Mouse (Mus musculus) embryonic facial prominence, embryonic 15.5 days (tissue): ENCODE results near the gene Bptf. TPM values are rescaled to one million over a fixed set of nuclear protein-coding genes. Genes with fewer than 3 reads are reported as not detected.
"Not testable (repeated sequence)": the region's sequence is repeated elsewhere in the genome, so short reads cannot be mapped to it uniquely, and the experiment has no call there.

Experiments used
- ATAC-seq: fragments of 200-750 bp; cut with Nextera tagmentation; 2 replicates; pipeline ENCODE4 v1.8.0; 2017; ENCODE audit warnings: low read depth, moderate TSS enrichment; ENCODE audit not compliant: insufficient number of reproducible peaks, low FRiP score, low TSS enrichment
- H3K27ac ChIP-seq: fragments of 300-500 bp; sonication (generic); replicated peaks from 2 replicates; pipeline ENCODE4 v1.5.1; 2015; ENCODE audit warnings: mild to moderate bottlenecking, inconsistent platforms
- H3K27me3 ChIP-seq: fragments of 300-500 bp; sonication (generic); 2 replicates; pipeline ENCODE4 v1.6.1; 2015; ENCODE audit warnings: inconsistent platforms
- H3K36me3 ChIP-seq: fragments of 300-500 bp; sonication (generic); 2 replicates; pipeline ENCODE4 v1.6.1; 2015; ENCODE audit warnings: mild to moderate bottlenecking, inconsistent platforms
- H3K4me1 ChIP-seq: fragments of 300-500 bp; sonication (generic); 2 replicates; pipeline ENCODE4 v1.6.1; 2015; ENCODE audit warnings: inconsistent platforms
- H3K4me2 ChIP-seq: fragments of 300-500 bp; sonication (generic); replicated peaks from 2 replicates; pipeline ENCODE4 v1.6.1; 2015; ENCODE audit warnings: mild to moderate bottlenecking, inconsistent platforms
- H3K4me3 ChIP-seq: fragments of 300-500 bp; sonication (generic); replicated peaks from 2 replicates; pipeline ENCODE4 v1.5.1; 2015; ENCODE audit warnings: mild to moderate bottlenecking, inconsistent platforms
- H3K9ac ChIP-seq: fragments of 300-500 bp; sonication (generic); 2 replicates; pipeline ENCODE4 v1.6.1; 2015; ENCODE audit warnings: inconsistent platforms
- H3K9me3 ChIP-seq: fragments of 300-500 bp; sonication (generic); replicated peaks from 2 replicates; pipeline ENCODE4 v1.6.1; 2016; ENCODE audit warnings: inconsistent platforms
- WGBS: fragments of 180-500 bp; shearing (Covaris S2); methylation state at CpG from one replicate; pipeline ENCODE4 v1.1.7; 2015; 5-methylcytosine and 5-hydroxymethylcytosine counted together
- polyA plus RNA-seq: library from polyadenylated mRNA; unstranded; fragments of >200 nt; fragmentation: Nextera tagmentation; extraction: Ambion mirVana; gene quantifications from 2 replicates; pipeline ENCODE4 v1.2.1, GENCODE M21; 2015

The Bptf gene
- polyA plus RNA-seq, 1 experiment from 2014 or later = 29.5 TPM

GRCm38 (mm10) chr11:106999151-106999948 is 132.6 kb downstream of the Bptf start, which contains the start of gene Kpna2:
Kpna2 (minus strand) TSS chr11:106999541.
- Histone ChIP-seq H3K36me3 (peaks cover 20% of the 10 kb centered on the region), H3K27ac (peak within 1 kb of the TSS; percentile 74), H3K4me2 (peak within 1 kb of the TSS; percentile 57), H3K4me3 (peak within 1 kb of the TSS; percentile 90), H3K9me3 (no peaks in the 10 kb centered on the region), H3K4me1 (0 out of 2 replicates have a peak, but pooled peaks cover 8% of the 10 kb centered on the region), H3K27me3 (no peaks in the 10 kb centered on the region), H3K9ac (peak within 1 kb of the TSS; percentile 59)
- WGBS = under 1% methylated on average over 61 of the region's 62 CpGs
- ATAC-seq = peak; percentile 92

- H3K9me3 ChIP-seq = no peaks in the 10 kb centered on the region
- under 1% methylated on average over 26 of the region's 26 CpGs for WGBS
- H3K9ac ChIP-seq = peak overlapping the region; percentile 37
- H3K27me3 ChIP-seq = no peaks in the 10 kb centered on the region
- H3K4me2 ChIP-seq = peak overlapping the region; percentile 57
- peak; percentile 16; the same call in 1 of the 2 replicates for ATAC-seq
- H3K36me3 ChIP-seq = peaks cover 25% of the 10 kb centered on the region
- H3K4me1 ChIP-seq = 0 out of 2 replicates have a peak, but pooled peaks cover 8% of the 10 kb centered on the region
- H3K4me3 ChIP-seq = peak overlapping the region; percentile 90
- peak overlapping the region; percentile 70 for H3K27ac ChIP-seq
Measured at GRCm38 (mm10) chr11:106998651-106999150, 133.2 kb downstream of the Bptf start.

GRCm38 (mm10) chr11:106997976-106998375 is 134.0 kb downstream of the Bptf start:
- WGBS = 7% methylated on average over 5 of the region's 5 CpGs
- Histone ChIP-seq H3K9me3 (no peaks in the 10 kb centered on the region), H3K4me2 (peak overlapping the region; percentile 57), H3K4me1 (0 out of 2 replicates have a peak, but pooled peaks cover 8% of the 10 kb centered on the region), H3K9ac (peak overlapping the region; percentile 37; the same call in 1 of the 2 replicates), H3K27me3 (no peaks in the 10 kb centered on the region), H3K27ac (no peak overlapping the region; the same call in 1 of the 2 replicates), H3K4me3 (peak overlapping the region; percentile 90), H3K36me3 (peaks cover 25% of the 10 kb centered on the region)
- ATAC-seq = no peak

- not testable (repeated sequence) for H3K27me3 ChIP-seq, ATAC-seq, H3K9me3 ChIP-seq, H3K4me1 ChIP-seq, H3K9ac ChIP-seq, H3K4me3 ChIP-seq, H3K27ac ChIP-seq
- Histone ChIP-seq H3K36me3 (peaks cover 30% of the 10 kb centered on the region), H3K4me2 (peak overlapping the region; percentile 57; the same call in 1 of the 2 replicates)
- WGBS = 95% methylated on average over 7 of the region's 7 CpGs
Measured at GRCm38 (mm10) chr11:106996492-106996891, 135.4 kb downstream of the Bptf start.

GRCm38 (mm10) chr11:106994246-106995085 is 137.5 kb downstream of the Bptf start:
- Histone ChIP-seq H3K4me3 (no peak overlapping the region), H3K9me3 (no peaks in the 10 kb centered on the region), H3K27ac (no peak overlapping the region), H3K4me1 (0 out of 2 replicates have a peak, but pooled peaks cover 8% of the 10 kb centered on the region), H3K9ac (no peak overlapping the region), H3K36me3 (peaks cover 47% of the 10 kb centered on the region), H3K4me2 (no peak overlapping the region), H3K27me3 (no peaks in the 10 kb centered on the region)
- 77% methylated on average over 3 of the region's 3 CpGs for WGBS
- no peak for ATAC-seq

- H3K27ac ChIP-seq = peak overlapping the region; percentile 48
- peaks cover 39% of the 10 kb centered on the region for H3K36me3 ChIP-seq
- H3K9ac ChIP-seq = no peak overlapping the region
- 81% methylated on average over 2 of the region's 2 CpGs for WGBS
- ATAC-seq = no peak
- H3K27me3 ChIP-seq = no peaks in the 10 kb centered on the region
- H3K4me3 ChIP-seq = no peak overlapping the region
- H3K9me3 ChIP-seq = no peaks in the 10 kb centered on the region
- peaks cover under 1% of the 10 kb centered on the region; the same call in 1 of the 2 replicates for H3K4me1 ChIP-seq
- no peak overlapping the region for H3K4me2 ChIP-seq
Measured at GRCm38 (mm10) chr11:106987384-106987783, 144.5 kb downstream of the Bptf start.

- H3K9ac ChIP-seq, ATAC-seq, H3K27ac ChIP-seq, H3K27me3 ChIP-seq, H3K4me1 ChIP-seq, H3K4me2 ChIP-seq, H3K9me3 ChIP-seq, H3K4me3 ChIP-seq: not testable (repeated sequence)
- WGBS = 69% methylated on average over 9 of the region's 9 CpGs
- H3K36me3 ChIP-seq = peaks cover 30% of the 10 kb centered on the region
Measured at GRCm38 (mm10) chr11:106985979-106986604, 145.8 kb downstream of the Bptf start.

Other genes starting within 250 kb of the Bptf start
- gene Smurf2, start 211.4 kb downstream of the Bptf start, polyA plus RNA-seq = 13.1 and 13.2 TPM in 2 replicates
- gene Kpna2, start 132.6 kb downstream of the Bptf start, polyA plus RNA-seq = 244 and 280 TPM in 2 replicates
- gene 1810010H24Rik, start 106.4 kb downstream of the Bptf start, polyA plus RNA-seq = 4.7 and 5.0 TPM in 2 replicates
- gene Nol11, start 57.3 kb upstream of the Bptf start, polyA plus RNA-seq = 42.9 and 43.5 TPM in 2 replicates